Mouse (Mus musculus): ENCODE data around the gene Cwc15. TPM values are rescaled to one million over a fixed set of nuclear protein-coding genes. Genes with fewer than 3 reads are reported as not detected.

Gene Cwc15
- polyA plus RNA-seq, 1 experiment from 2014 or later = 170 TPM

Other genes starting within 250 kb of the Cwc15 start
- 26.6 and 27.9 TPM in 2 replicates for gene Sesn3, start 225.6 kb upstream of the Cwc15 start, polyA plus RNA-seq (2015; fragmentation: Nextera tagmentation; extraction: Ambion mirVana)
- 11.6 and 12.3 TPM in 2 replicates for gene Endod1, start 119.1 kb upstream of the Cwc15 start, polyA plus RNA-seq (2015; fragmentation: Nextera tagmentation; extraction: Ambion mirVana)
- 0.42 and 0.55 TPM in 2 replicates for gene Kdm4d, start 135 bp upstream of the Cwc15 start, polyA plus RNA-seq (2015; fragmentation: Nextera tagmentation; extraction: Ambion mirVana)
- gene Amotl1, start 144.4 kb downstream of the Cwc15 start, polyA plus RNA-seq (2015; fragmentation: Nextera tagmentation; extraction: Ambion mirVana) = 33.3 and 35.3 TPM in 2 replicates
- 0.11 TPM in 1 of 2 replicates, not detected in the other for gene Piwil4, start 240.1 kb downstream of the Cwc15 start, polyA plus RNA-seq (2015; fragmentation: Nextera tagmentation; extraction: Ambion mirVana)